9 mouse cellular contexts compared by ENCODE assay signal in genomic region chr17:25751446-25751845, GRCm38 (mm10). TPM values are rescaled to one million over a fixed set of nuclear protein-coding genes. Genes with fewer than 3 reads are reported as not detected.
A peak's percentile ranks its signal among the peaks of the same experiment; 100 is the strongest.
DNase-seq lines count a peak whose midpoint lies in the region; ATAC-seq and TF ChIP-seq lines count a peak whose summit lies in the region.
"Had no signal": no experiment of that assay in that cellular context is flagged by ENCODE, and none has a peak within 500 bp of the region (broad histone marks: within the 10 kb centered on the region; RNA-seq: fewer than 3 reads in every experiment).

No protein-coding gene starts in this region.

- H3K27ac ChIP-seq in embryonic facial prominence, embryonic 13.5 days: no peak overlapping the region
- no peak overlapping the region for H3K27ac ChIP-seq in embryonic facial prominence, embryonic 10.5 days (replicated peaks)
- H3K27ac ChIP-seq in limb, embryonic 14.5 days (replicated peaks; ENCODE audit: low read depth, low read length): no peak overlapping the region
- no peak overlapping the region for H3K27ac ChIP-seq in intestine, embryonic 15.5 days

- POLR2A ChIA-PET in Patski (lab: Charles Lee): no interaction called here

- ATAC-seq in embryonic facial prominence, embryonic 13.5 days (ENCODE audit: insufficient number of reproducible peaks, insufficient read depth, low FRiP score, low TSS enrichment, low read depth): no peak
- no peak for ATAC-seq in Patski
- no peak for ATAC-seq in limb, embryonic 14.5 days (ENCODE audit: low FRiP score, low read depth)
- no peak for ATAC-seq in intestine, embryonic 15.5 days

- in situ Hi-C loops in Patski (cut with MboI; ENCODE audit: low pct_unique_long_range_greater_than_20kb): no loop called here

- 0 out of 2 replicates have a peak, but pooled peaks cover 3% of the 10 kb centered on the region for H3K27me3 ChIP-seq in embryonic facial prominence, embryonic 13.5 days
- H3K27me3 ChIP-seq in embryonic facial prominence, embryonic 10.5 days (replicated peaks; ENCODE audit: low read depth, poor library complexity, severe bottlenecking): no peaks in the 10 kb centered on the region
- no peaks in the 10 kb centered on the region for H3K27me3 ChIP-seq in Patski
- no peaks in the 10 kb centered on the region for H3K27me3 ChIP-seq in limb, embryonic 14.5 days (ENCODE audit: control insufficient read depth, insufficient read depth, low read length)
- H3K27me3 ChIP-seq in intestine, embryonic 15.5 days (replicated peaks): no peaks in the 10 kb centered on the region

- no peaks in the 10 kb centered on the region for H3K9me3 ChIP-seq in embryonic facial prominence, embryonic 13.5 days
- no peaks in the 10 kb centered on the region for H3K9me3 ChIP-seq in embryonic facial prominence, embryonic 10.5 days
- no peaks in the 10 kb centered on the region for H3K9me3 ChIP-seq in limb, embryonic 14.5 days (ENCODE audit: control insufficient read depth, low read length)
- no peaks in the 10 kb centered on the region for H3K9me3 ChIP-seq in intestine, embryonic 15.5 days

- TF ChIP-seq POLR2A in limb, embryonic 14.5 days (IDR thresholded peaks at IDR 0.05; ENCODE audit: borderline replicate concordance, extremely low read depth, insufficient read depth, insufficient read length): no peak

- 37% methylated on average over 5 of the region's 5 CpGs for WGBS in embryonic facial prominence, embryonic 13.5 days
- 66% methylated on average over 5 of the region's 5 CpGs for WGBS in embryonic facial prominence, embryonic 10.5 days
- 32% methylated on average over 5 of the region's 5 CpGs for WGBS in limb, embryonic 14.5 days
- 31% methylated on average over 5 of the region's 5 CpGs for WGBS in intestine, embryonic 15.5 days

- CTCF ChIA-PET in Patski (lab: Charles Lee): no interaction called here

- no peak overlapping the region for H3K4me3 ChIP-seq in embryonic facial prominence, embryonic 13.5 days
- H3K4me3 ChIP-seq in embryonic facial prominence, embryonic 10.5 days: no peak overlapping the region
- no peak overlapping the region for H3K4me3 ChIP-seq in limb, embryonic 14.5 days (replicated peaks; ENCODE audit: low read length)
- no peak overlapping the region for H3K4me3 ChIP-seq in intestine, embryonic 15.5 days (replicated peaks)

- no peak overlapping the region for H3K4me2 ChIP-seq in embryonic facial prominence, embryonic 13.5 days
- no peak overlapping the region for H3K4me2 ChIP-seq in limb, embryonic 14.5 days (replicated peaks; ENCODE audit: low read depth, low read length, severe bottlenecking)
- H3K4me2 ChIP-seq in intestine, embryonic 15.5 days (replicated peaks): no peak overlapping the region

- peak overlapping the region; percentile 54 for H3K9ac ChIP-seq in embryonic facial prominence, embryonic 13.5 days
- H3K9ac ChIP-seq in limb, embryonic 14.5 days (ENCODE audit: low read depth, low read length, severe bottlenecking): peak overlapping the region; percentile 21; the same call in 1 of the 2 replicates
- no peak overlapping the region for H3K9ac ChIP-seq in intestine, embryonic 15.5 days

- H3K36me3 ChIP-seq in embryonic facial prominence, embryonic 13.5 days: no peaks in the 10 kb centered on the region
- no peaks in the 10 kb centered on the region for H3K36me3 ChIP-seq in embryonic facial prominence, embryonic 10.5 days (replicated peaks)
- H3K36me3 ChIP-seq in limb, embryonic 14.5 days (ENCODE audit: control insufficient read depth, insufficient read depth, low read length): no peaks in the 10 kb centered on the region
- H3K36me3 ChIP-seq in intestine, embryonic 15.5 days: no peaks in the 10 kb centered on the region

- intact Hi-C loops in left cerebral cortex, postnatal 4 days (cut with DNase I): no loop called here

- TF ChIP-seq CTCF in Patski (IDR thresholded peaks at IDR 0.05): no peak

- H3K4me1 ChIP-seq in embryonic facial prominence, embryonic 13.5 days: peaks cover 12% of the 10 kb centered on the region
- peaks cover 14% of the 10 kb centered on the region for H3K4me1 ChIP-seq in embryonic facial prominence, embryonic 10.5 days
- H3K4me1 ChIP-seq in limb, embryonic 14.5 days (ENCODE audit: control insufficient read depth, insufficient read depth, low read length): no peaks in the 10 kb centered on the region
- peaks cover 5% of the 10 kb centered on the region; the same call in 1 of the 2 replicates for H3K4me1 ChIP-seq in intestine, embryonic 15.5 days (replicated peaks)

- no peak for DNase-seq in embryonic facial prominence, embryonic 10.5 days (ENCODE audit: low spot score)
- DNase-seq in left cerebral cortex, postnatal 4 days: peak; percentile 75
- no peak for DNase-seq in left cerebral cortex, adult 9 months (ENCODE audit: low spot score in 2 of 2)
- peak; percentile 60 for DNase-seq in Patski (ENCODE audit: low read depth, low spot score)
- no peak for DNase-seq in limb, embryonic 14.5 days (ENCODE audit: low spot score)
- DNase-seq in left cerebral cortex, adult 8-10 months (ENCODE audit: low spot score in 2 of 2): no peak

RNA-seq across cellular contexts. Expression of gene Msln, which starts 2.7 kb away (rescaled TPM):
- 0.17 and 0.42 TPM in 2 replicates for polyA plus RNA-seq in embryonic facial prominence, embryonic 13.5 days (2015; fragmentation: Nextera tagmentation; extraction: Ambion mirVana)
- polyA plus RNA-seq in embryonic facial prominence, embryonic 10.5 days (2016; fragmentation: Nextera tagmentation; extraction: Ambion mirVana): 0.55 and 0.65 TPM in 2 replicates
- total RNA-seq in left cerebral cortex, postnatal 4 days (2021): 1 to 10 TPM; 3.0 to 3.9 TPM
- polyA plus RNA-seq in Patski (2021): 0.99 TPM
- polyA plus RNA-seq in limb, embryonic 14.5 days (2012; rRNA removed): 0.23 and 5.5 TPM in 2 replicates
- polyA plus RNA-seq in limb, embryonic 14.5 days (2014; fragmentation: Nextera tagmentation; extraction: Ambion mirVana): 0.37 and 0.95 TPM in 2 replicates
- 1 to 10 TPM; 2.3 to 4.9 (median 2.6) TPM for total RNA-seq in left cerebral cortex, adult 8-10 months (2022)
- 21.6 and 22.1 TPM in 2 replicates for polyA plus RNA-seq in intestine, embryonic 15.5 days (2015; fragmentation: Nextera tagmentation; extraction: Ambion mirVana)

RNA-seq across cellular contexts. Expression of gene Mslnl, which starts 15.6 kb away (rescaled TPM):
- 0.83 TPM in 1 of 2 replicates, not detected in the other for polyA plus RNA-seq in embryonic facial prominence, embryonic 13.5 days (2015; fragmentation: Nextera tagmentation; extraction: Ambion mirVana)
- 0.11 TPM in 1 of 2 replicates, not detected in the other for polyA plus RNA-seq in embryonic facial prominence, embryonic 10.5 days (2016; fragmentation: Nextera tagmentation; extraction: Ambion mirVana)
- total RNA-seq in left cerebral cortex, postnatal 4 days (2021): not detected
- polyA plus RNA-seq in Patski (2021): not detected
- polyA plus RNA-seq in limb, embryonic 14.5 days (2012; rRNA removed): 0.10 and 0.13 TPM in 2 replicates
- polyA plus RNA-seq in limb, embryonic 14.5 days (2014; fragmentation: Nextera tagmentation; extraction: Ambion mirVana): 0.10 and 0.22 TPM in 2 replicates
- 1 to 10 TPM in 1 of 4 experiments, under 1 TPM in 3; 0.30 to 1.1 (median 0.70) TPM for total RNA-seq in left cerebral cortex, adult 8-10 months (2022)
- polyA plus RNA-seq in intestine, embryonic 15.5 days (2015; fragmentation: Nextera tagmentation; extraction: Ambion mirVana): 0.06 TPM in 1 of 2 replicates, not detected in the other
- polyA plus RNA-seq: limb, embryonic 11.5 days had no signal

RNA-seq across cellular contexts. Expression of gene Narfl, which starts 22.1 kb away (rescaled TPM):
- 24.7 and 24.9 TPM in 2 replicates for polyA plus RNA-seq in embryonic facial prominence, embryonic 13.5 days (2015; fragmentation: Nextera tagmentation; extraction: Ambion mirVana)
- polyA plus RNA-seq in embryonic facial prominence, embryonic 10.5 days (2016; fragmentation: Nextera tagmentation; extraction: Ambion mirVana): 23.9 and 25.9 TPM in 2 replicates
- total RNA-seq in left cerebral cortex, postnatal 4 days (2021): 10 to 100 TPM; 24.1 to 25.1 TPM
- polyA plus RNA-seq in Patski (2021): 44.9 TPM
- polyA plus RNA-seq in limb, embryonic 14.5 days (2012; rRNA removed): 24.9 and 26.0 TPM in 2 replicates
- 24.2 and 26.1 TPM in 2 replicates for polyA plus RNA-seq in limb, embryonic 14.5 days (2014; fragmentation: Nextera tagmentation; extraction: Ambion mirVana)
- total RNA-seq in left cerebral cortex, adult 8-10 months (2022): 10 to 100 TPM; 32.1 to 40.6 (median 37.2) TPM
- 29.0 and 31.5 TPM in 2 replicates for polyA plus RNA-seq in intestine, embryonic 15.5 days (2015; fragmentation: Nextera tagmentation; extraction: Ambion mirVana)

RNA-seq across cellular contexts. Expression of gene Rpusd1, which starts 24.0 kb away (rescaled TPM):
- polyA plus RNA-seq in embryonic facial prominence, embryonic 13.5 days (2015; fragmentation: Nextera tagmentation; extraction: Ambion mirVana): 28.0 and 28.9 TPM in 2 replicates
- 23.7 and 25.5 TPM in 2 replicates for polyA plus RNA-seq in embryonic facial prominence, embryonic 10.5 days (2016; fragmentation: Nextera tagmentation; extraction: Ambion mirVana)
- 10 to 100 TPM; 21.1 to 25.4 TPM for total RNA-seq in left cerebral cortex, postnatal 4 days (2021)
- polyA plus RNA-seq in Patski (2021): 18.5 TPM
- polyA plus RNA-seq in limb, embryonic 14.5 days (2012; rRNA removed): 48.2 and 71.7 TPM in 2 replicates
- polyA plus RNA-seq in limb, embryonic 14.5 days (2014; fragmentation: Nextera tagmentation; extraction: Ambion mirVana): 26.1 and 26.6 TPM in 2 replicates
- 10 to 100 TPM; 55.9 to 61.2 (median 58.2) TPM for total RNA-seq in left cerebral cortex, adult 8-10 months (2022)
- 16.4 and 17.0 TPM in 2 replicates for polyA plus RNA-seq in intestine, embryonic 15.5 days (2015; fragmentation: Nextera tagmentation; extraction: Ambion mirVana)

RNA-seq across cellular contexts. Expression of gene Chtf18, which starts 24.2 kb away (rescaled TPM):
- polyA plus RNA-seq in embryonic facial prominence, embryonic 13.5 days (2015; fragmentation: Nextera tagmentation; extraction: Ambion mirVana): 31.6 and 35.9 TPM in 2 replicates
- 60.7 and 66.2 TPM in 2 replicates for polyA plus RNA-seq in embryonic facial prominence, embryonic 10.5 days (2016; fragmentation: Nextera tagmentation; extraction: Ambion mirVana)
- 1 to 10 TPM; 4.3 to 5.8 TPM for total RNA-seq in left cerebral cortex, postnatal 4 days (2021)
- polyA plus RNA-seq in Patski (2021): 13.0 TPM
- polyA plus RNA-seq in limb, embryonic 14.5 days (2012; rRNA removed): 34.5 and 34.6 TPM in 2 replicates
- 14.7 and 16.1 TPM in 2 replicates for polyA plus RNA-seq in limb, embryonic 14.5 days (2014; fragmentation: Nextera tagmentation; extraction: Ambion mirVana)
- total RNA-seq in left cerebral cortex, adult 8-10 months (2022): 1 to 10 TPM; 1.8 to 3.1 (median 2.1) TPM
- 23.5 and 26.8 TPM in 2 replicates for polyA plus RNA-seq in intestine, embryonic 15.5 days (2015; fragmentation: Nextera tagmentation; extraction: Ambion mirVana)

Comparison
In these comparisons a context has a peak if more than half of its experiments do, and no peak if none do; other contexts are left out.
1. DNase-seq: peak in left cerebral cortex, postnatal 4 days (single experiment) and Patski (single experiment); none in embryonic facial prominence, embryonic 10.5 days (single experiment), left cerebral cortex, adult 9 months (0 of 2), limb, embryonic 14.5 days (single experiment) and left cerebral cortex, adult 8-10 months (0 of 2).